Mouse (Mus musculus) testis, adult 2 months (tissue): Measurements from ENCODE around the gene 0610030E20Rik. TPM values are rescaled to one million over a fixed set of nuclear protein-coding genes. Genes with fewer than 3 reads are reported as not detected.

Experiments
- H3K27ac ChIP-seq: fragments of 200-500 bp; 2 replicates; pipeline ENCODE4 v1.5.1; 2012; ENCODE audit warnings: low read depth, low read length; ENCODE audit not compliant: control insufficient read depth, insufficient read depth
- H3K27me3 ChIP-seq: fragments of 200-500 bp; 2 replicates; pipeline ENCODE4 v1.6.1; 2012; ENCODE audit warnings: mild to moderate bottlenecking, low read length, moderate library complexity; ENCODE audit not compliant: control insufficient read depth, insufficient read depth
- H3K36me3 ChIP-seq: fragments of 200-500 bp; 2 replicates; pipeline ENCODE4 v1.6.1; 2012; ENCODE audit warnings: mild to moderate bottlenecking, low read length; ENCODE audit not compliant: control insufficient read depth, insufficient read depth
- H3K4me1 ChIP-seq: fragments of 200-500 bp; 2 replicates; pipeline ENCODE4 v1.6.1; 2012; ENCODE audit warnings: low read length; ENCODE audit not compliant: control insufficient read depth, insufficient read depth
- H3K4me3 ChIP-seq: fragments of 200-500 bp; 2 replicates; pipeline ENCODE4 v1.5.1; 2012; ENCODE audit warnings: low read depth, mild to moderate bottlenecking, low read length, moderate library complexity, mixed read lengths; ENCODE audit not compliant: control insufficient read depth
- CTCF ChIP-seq: fragments of 200-500 bp; IDR thresholded peaks from 2 replicates; pipeline ENCODE4 v1.5.1; 2012; ENCODE audit warnings: low read depth, mild to moderate bottlenecking, inconsistent platforms, low read length, moderate library complexity; ENCODE audit not compliant: control insufficient read depth, insufficient read depth, insufficient replicate concordance
- POLR2A ChIP-seq: fragments of 200-500 bp; IDR thresholded peaks from 2 replicates; pipeline ENCODE4 v1.6.1; 2012; ENCODE audit warnings: low read depth, mild to moderate bottlenecking, inconsistent platforms, low read length, moderate library complexity; ENCODE audit not compliant: control insufficient read depth
- polyA plus RNA-seq: library from polyadenylated mRNA; depleted of rRNA; stranded (reverse); fragments of >200 nt; gene quantifications from 2 replicates; pipeline ENCODE4 v1.2.3, GENCODE M21; 2012

0610030E20Rik gene
- polyA plus RNA-seq, 1 experiment: 21.5 TPM

DNA sequence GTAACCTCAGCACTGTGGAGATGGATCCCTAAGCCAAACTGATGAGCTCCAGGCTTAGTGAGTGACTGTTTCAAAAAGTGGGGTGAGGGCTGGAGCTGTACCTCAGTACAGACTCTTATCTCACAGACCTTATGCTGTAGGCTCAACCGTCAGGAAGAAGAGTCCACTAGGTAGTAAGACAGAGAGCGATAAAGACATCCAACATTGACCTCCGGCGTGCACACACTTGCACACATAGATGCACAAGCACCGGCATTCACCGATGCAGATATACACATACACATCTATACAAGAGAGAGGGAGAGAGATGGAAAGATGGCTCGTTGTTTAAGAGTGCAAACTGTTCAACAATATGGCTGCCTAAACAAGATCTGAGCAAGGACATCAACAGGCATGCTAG, 36.8 kb downstream of the 0610030E20Rik start:
- peaks cover 10% of the 10 kb centered on the region for H3K4me1 ChIP-seq
- no peak overlapping the region for H3K27ac ChIP-seq
- H3K4me3 ChIP-seq: no peak overlapping the region
- H3K36me3 ChIP-seq: no peaks in the 10 kb centered on the region
- TF ChIP-seq POLR2A (no peak), CTCF (no peak)
- H3K27me3 ChIP-seq: peaks cover 2% of the 10 kb centered on the region; the same call in 1 of the 2 replicates

DNA sequence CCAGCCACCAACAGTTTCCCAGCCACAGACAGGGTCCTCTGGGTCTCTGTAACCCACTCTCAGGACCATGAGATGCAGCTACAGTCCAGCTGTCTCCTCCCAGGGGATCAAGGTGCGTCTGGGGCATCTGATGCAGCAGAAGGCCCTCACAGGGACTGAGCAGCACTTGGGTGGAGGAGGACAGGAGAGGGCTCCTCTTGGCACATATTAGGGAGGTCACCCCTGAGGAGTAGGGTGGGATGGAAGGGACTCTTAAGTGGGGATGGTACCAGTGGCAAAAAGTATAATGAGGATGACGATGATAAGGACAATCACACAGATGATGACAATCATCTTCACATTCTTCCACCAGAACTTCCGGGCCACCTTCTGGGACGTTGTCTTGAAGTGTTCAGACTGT, 38.1 kb downstream of the 0610030E20Rik start:
- TF ChIP-seq POLR2A (no peak), CTCF (no peak)
- Histone ChIP-seq H3K27me3 (peaks cover 1% of the 10 kb centered on the region; the same call in 1 of the 2 replicates), H3K27ac (no peak overlapping the region), H3K36me3 (no peaks in the 10 kb centered on the region), H3K4me3 (no peak overlapping the region), H3K4me1 (peaks cover 11% of the 10 kb centered on the region)

DNA sequence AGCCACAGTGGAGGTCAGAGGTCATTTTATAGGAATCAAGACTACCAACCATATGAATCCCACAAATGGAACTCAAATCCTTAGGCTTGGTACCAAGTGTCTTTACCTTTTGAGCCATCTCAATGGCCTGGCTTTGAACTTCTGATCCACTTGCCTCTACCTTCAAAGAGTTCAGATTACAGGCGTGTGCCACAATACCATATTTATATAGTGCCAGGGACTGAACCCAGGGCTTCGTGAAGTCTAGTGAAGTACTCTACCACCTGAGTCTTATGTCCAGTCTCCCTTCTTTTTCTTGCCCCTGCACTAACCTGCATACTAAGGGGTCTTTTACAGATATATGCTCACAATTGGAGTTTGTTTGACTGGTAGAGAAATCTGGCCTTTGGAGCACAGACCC, 39.4 kb downstream of the 0610030E20Rik start:
- Histone ChIP-seq H3K4me1 (peaks cover 19% of the 10 kb centered on the region), H3K27me3 (no peaks in the 10 kb centered on the region), H3K4me3 (no peak overlapping the region), H3K36me3 (no peaks in the 10 kb centered on the region), H3K27ac (no peak overlapping the region)
- TF ChIP-seq POLR2A (no peak), CTCF (no peak)

DNA sequence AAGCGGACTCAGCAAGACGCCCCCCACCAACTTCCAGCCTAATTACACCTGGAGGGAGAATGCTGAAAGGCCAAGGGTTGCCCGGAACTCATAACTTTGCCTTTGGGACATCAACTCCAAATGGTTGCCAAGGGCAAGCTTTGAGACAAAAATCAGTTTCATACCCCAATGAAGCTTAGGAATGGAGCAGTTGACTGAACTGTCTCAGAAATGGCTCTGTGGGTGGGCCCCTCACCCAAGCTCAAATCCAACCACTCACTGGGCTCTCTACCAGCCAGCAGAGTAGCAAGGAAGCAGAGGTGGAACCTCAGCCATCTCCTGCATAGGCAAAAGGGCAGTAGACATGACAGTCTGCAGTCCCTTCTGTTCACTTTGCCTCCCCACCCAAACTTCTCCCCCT, 40.7 kb downstream of the 0610030E20Rik start:
- Histone ChIP-seq H3K36me3 (no peaks in the 10 kb centered on the region), H3K4me3 (no peak overlapping the region), H3K4me1 (peaks cover 19% of the 10 kb centered on the region), H3K27ac (no peak overlapping the region), H3K27me3 (no peaks in the 10 kb centered on the region)
- TF ChIP-seq POLR2A (no peak), CTCF (no peak)

DNA sequence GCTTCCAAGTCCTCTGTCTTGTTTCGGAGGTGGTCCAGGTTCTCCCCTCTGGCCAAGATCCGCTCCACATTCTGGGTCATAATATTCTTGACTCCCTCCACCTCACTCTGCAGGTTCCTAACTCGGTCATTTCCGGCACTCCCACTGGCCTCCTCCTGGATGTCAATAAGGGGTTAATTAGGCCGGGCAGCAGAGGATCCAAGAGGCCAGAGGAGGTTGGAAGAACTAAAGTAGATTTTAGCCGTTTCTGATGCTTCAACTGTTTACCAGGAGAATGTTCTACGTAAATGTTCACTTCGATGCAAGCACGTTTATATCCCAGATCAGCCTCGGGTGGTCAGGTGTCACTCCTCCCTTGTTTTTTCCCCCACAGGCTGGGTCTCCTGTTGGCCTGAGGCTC, 41.1 kb downstream of the 0610030E20Rik start:
- Histone ChIP-seq H3K27ac (no peak overlapping the region), H3K4me1 (peaks cover 19% of the 10 kb centered on the region), H3K36me3 (no peaks in the 10 kb centered on the region), H3K27me3 (no peaks in the 10 kb centered on the region), H3K4me3 (no peak overlapping the region)
- TF ChIP-seq POLR2A: no peak
- no peak for TF ChIP-seq CTCF

DNA sequence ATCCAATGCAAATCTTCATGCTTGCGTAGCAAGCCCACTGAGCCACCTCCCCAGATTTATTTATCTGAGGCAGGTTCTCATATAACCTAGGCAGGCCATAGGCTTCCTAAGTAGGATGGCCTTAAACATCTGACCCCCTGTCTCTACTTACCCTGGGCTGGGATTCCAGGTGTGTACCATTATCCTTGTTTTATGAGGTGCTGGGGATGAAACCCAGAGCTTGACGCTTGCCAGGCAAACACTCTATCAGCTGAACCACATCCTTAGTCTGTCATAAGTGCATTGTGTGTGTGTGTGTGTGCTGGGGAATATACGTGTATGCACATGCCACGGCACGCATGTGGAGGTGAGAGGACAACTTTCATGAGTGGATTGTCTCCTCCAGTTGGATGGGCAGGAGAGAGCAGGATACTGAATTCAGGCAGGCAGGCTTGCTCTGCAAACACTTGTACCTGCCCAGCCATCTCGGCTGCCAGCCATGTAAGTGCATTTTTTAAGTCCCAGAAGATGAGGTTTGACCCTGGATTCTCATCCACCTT, 41.7 kb downstream of the 0610030E20Rik start:
- H3K4me3 ChIP-seq: no peak overlapping the region
- no peaks in the 10 kb centered on the region for H3K27me3 ChIP-seq
- TF ChIP-seq CTCF: no peak
- TF ChIP-seq POLR2A: no peak
- peaks cover 19% of the 10 kb centered on the region for H3K4me1 ChIP-seq
- H3K36me3 ChIP-seq: no peaks in the 10 kb centered on the region
- H3K27ac ChIP-seq: no peak overlapping the region

DNA sequence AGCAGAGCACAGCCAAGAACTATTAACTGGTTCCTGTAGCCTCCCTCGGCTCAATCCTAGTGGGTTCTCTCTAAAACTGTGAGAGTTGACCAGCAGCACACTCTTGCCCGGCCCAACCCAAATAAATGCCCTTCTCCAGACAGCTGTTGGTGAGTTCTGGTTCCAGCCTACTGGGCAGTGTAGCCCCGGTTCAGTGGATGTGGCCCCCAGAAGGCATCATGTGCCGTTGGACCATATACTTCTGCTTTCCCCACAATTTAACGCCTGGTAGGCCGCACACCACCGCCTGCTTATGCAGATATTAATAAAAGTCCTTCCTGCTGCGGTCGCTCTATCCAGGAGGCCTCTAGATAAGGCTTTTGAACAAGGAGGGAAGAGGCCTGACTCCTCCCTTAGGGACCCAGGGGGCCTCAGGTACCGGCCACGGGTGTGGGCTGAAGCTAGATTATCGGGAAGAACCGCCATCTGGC, 42.4 kb downstream of the 0610030E20Rik start:
- peaks cover 19% of the 10 kb centered on the region for H3K4me1 ChIP-seq
- no peaks in the 10 kb centered on the region for H3K27me3 ChIP-seq
- TF ChIP-seq CTCF: no peak
- no peak for TF ChIP-seq POLR2A
- no peaks in the 10 kb centered on the region for H3K36me3 ChIP-seq
- H3K27ac ChIP-seq: peak overlapping the region; percentile 80
- H3K4me3 ChIP-seq: peak overlapping the region; percentile 86
